ENCODE assay signal across 8 mouse cellular contexts in genomic region chrX:75672976-75673375, GRCm38 (mm10).
DNase-seq lines count a peak whose midpoint lies in the region; ATAC-seq and TF ChIP-seq lines count a peak whose summit lies in the region.

No protein-coding gene starts in this region.

- 78% methylated on average over 13 of the region's 13 CpGs for WGBS in heart, adult 2 months
- 82% methylated on average over 12 of the region's 13 CpGs for WGBS in forebrain, embryonic 11.5 days
- 87% methylated on average over 13 of the region's 13 CpGs for WGBS in hindbrain, postnatal 0 days
- WGBS in liver, embryonic 16.5 days (ENCODE audit: insufficient replicate concordance): 70% methylated on average over 13 of the region's 13 CpGs
- WGBS in stomach, embryonic 15.5 days: 85% methylated on average over 13 of the region's 13 CpGs

- intact Hi-C loops in heart, adult 2 months (cut with DNase I): loop anchor here (1.0 to 10.0 kb wide), 3 partner anchors 158 to 528 kb away; partner anchors contain the start of genes Pls3 and Vbp1

- H3K4me3 ChIP-seq in heart, adult 2 months: peak overlapping the region; percentile 27
- H3K4me3 ChIP-seq in forebrain, embryonic 11.5 days (ENCODE audit: low read depth, low read length): no peak overlapping the region
- H3K4me3 ChIP-seq in hindbrain, postnatal 0 days (ENCODE audit: low read length): peak overlapping the region; percentile 31
- H3K4me3 ChIP-seq in liver, embryonic 16.5 days (ENCODE audit: low read depth, low read length): peak overlapping the region; percentile 21; the same call in 1 of the 2 replicates
- 0 out of 2 replicates have a peak overlapping the region, but pooled peaks have one; percentile 21 for H3K4me3 ChIP-seq in stomach, embryonic 15.5 days (replicated peaks)

- no peak for TF ChIP-seq CTCF in heart, adult 2 months (IDR thresholded peaks at IDR 0.05)
- no peak for TF ChIP-seq CTCF in hindbrain, postnatal 0 days (IDR thresholded peaks at IDR 0.05; ENCODE audit: low read depth)

- H3K27me3 ChIP-seq in heart, adult 2 months (ENCODE audit: control insufficient read depth, insufficient read depth, low read length): no peaks in the 10 kb centered on the region
- no peaks in the 10 kb centered on the region for H3K27me3 ChIP-seq in forebrain, embryonic 11.5 days (ENCODE audit: control insufficient read depth, insufficient read depth, low read length)
- no peaks in the 10 kb centered on the region for H3K27me3 ChIP-seq in hindbrain, postnatal 0 days (ENCODE audit: insufficient read depth, low read length)
- no peaks in the 10 kb centered on the region for H3K27me3 ChIP-seq in liver, embryonic 16.5 days (ENCODE audit: control insufficient read depth, insufficient read depth, low read depth, low read length)
- H3K27me3 ChIP-seq in stomach, embryonic 15.5 days (replicated peaks): no peaks in the 10 kb centered on the region

- no peaks in the 10 kb centered on the region for H3K4me1 ChIP-seq in heart, adult 2 months (ENCODE audit: control insufficient read depth, insufficient read depth, low read length)
- no peaks in the 10 kb centered on the region for H3K4me1 ChIP-seq in forebrain, embryonic 11.5 days (replicated peaks; ENCODE audit: control insufficient read depth, insufficient read depth, low read length)
- no peaks in the 10 kb centered on the region for H3K4me1 ChIP-seq in hindbrain, postnatal 0 days (ENCODE audit: insufficient read depth, low read length)
- no peaks in the 10 kb centered on the region for H3K4me1 ChIP-seq in liver, embryonic 16.5 days (ENCODE audit: control insufficient read depth, low read depth, low read length)
- H3K4me1 ChIP-seq in stomach, embryonic 15.5 days: no peaks in the 10 kb centered on the region

- TF ChIP-seq POLR2A in heart, adult 2 months (IDR thresholded peaks at IDR 0.05; ENCODE audit: insufficient read depth, low read depth, low read length): no peak

- H3K36me3 ChIP-seq in heart, adult 2 months (ENCODE audit: control insufficient read depth, insufficient read depth, low read length): no peaks in the 10 kb centered on the region
- H3K36me3 ChIP-seq in forebrain, embryonic 11.5 days (ENCODE audit: control insufficient read depth, insufficient read depth, low read length): no peaks in the 10 kb centered on the region
- no peaks in the 10 kb centered on the region for H3K36me3 ChIP-seq in hindbrain, postnatal 0 days (ENCODE audit: insufficient read depth, low read length)
- H3K36me3 ChIP-seq in liver, embryonic 16.5 days (ENCODE audit: control insufficient read depth, insufficient read depth): no peaks in the 10 kb centered on the region
- no peaks in the 10 kb centered on the region for H3K36me3 ChIP-seq in stomach, embryonic 15.5 days

- ATAC-seq in forebrain, embryonic 11.5 days (replicated peaks; ENCODE audit: low FRiP score): peak; percentile 1; the same call in 1 of the 2 replicates
- no peak for ATAC-seq in hindbrain, postnatal 0 days
- ATAC-seq in liver, embryonic 16.5 days (ENCODE audit: low read depth): no peak
- no peak for ATAC-seq in stomach, embryonic 15.5 days (ENCODE audit: insufficient read depth, low FRiP score, low read depth)

- DNase-seq in heart, adult 2 months: peak in 1 of 2 experiments; percentile 23
- DNase-seq in heart, adult 11 months: no peak
- DNase-seq in R1 (ENCODE audit: low read depth, low spot score): peak; percentile 14
- DNase-seq in forebrain, embryonic 11.5 days (ENCODE audit: low spot score): no peak
- no peak for DNase-seq in hindbrain, postnatal 0 days (ENCODE audit: low spot score)
- no peak for DNase-seq in urinary bladder, postnatal 36 days (ENCODE audit: low spot score in 2 of 2)

- H3K27ac ChIP-seq in heart, adult 2 months: no peak overlapping the region
- H3K27ac ChIP-seq in forebrain, embryonic 11.5 days (ENCODE audit: low read depth, low read length): no peak overlapping the region
- peak overlapping the region; percentile 20; the same call in 1 of the 2 replicates for H3K27ac ChIP-seq in hindbrain, postnatal 0 days
- no peak overlapping the region for H3K27ac ChIP-seq in liver, embryonic 16.5 days (ENCODE audit: low read length)
- H3K27ac ChIP-seq in stomach, embryonic 15.5 days: no peak overlapping the region

- no peak overlapping the region; the same call in 1 of the 2 replicates for H3K9ac ChIP-seq in heart, adult 2 months (ENCODE audit: low read depth, low read length)
- no peak overlapping the region for H3K9ac ChIP-seq in forebrain, embryonic 11.5 days (ENCODE audit: low read length)
- H3K9ac ChIP-seq in hindbrain, postnatal 0 days (replicated peaks; ENCODE audit: low read length): peak overlapping the region; percentile 51
- H3K9ac ChIP-seq in liver, embryonic 16.5 days (ENCODE audit: low read depth, low read length): no peak overlapping the region
- H3K9ac ChIP-seq in stomach, embryonic 15.5 days: no peak overlapping the region

- no peaks in the 10 kb centered on the region for H3K79me2 ChIP-seq in heart, adult 2 months (replicated peaks; ENCODE audit: control insufficient read depth, insufficient read depth, low read length)

- TF ChIP-seq EP300 in heart, adult 2 months (IDR thresholded peaks at IDR 0.05; ENCODE audit: insufficient read depth, low read depth, low read length): no peak

- peak overlapping the region; percentile 27; the same call in 1 of the 2 replicates for H3K4me2 ChIP-seq in forebrain, embryonic 11.5 days (ENCODE audit: low read depth, low read length, severe bottlenecking)
- H3K4me2 ChIP-seq in hindbrain, postnatal 0 days (ENCODE audit: low read depth, low read length): peak overlapping the region; percentile 47
- H3K4me2 ChIP-seq in liver, embryonic 16.5 days (ENCODE audit: low read depth, low read length): peak overlapping the region; percentile 18
- peak overlapping the region; percentile 41 for H3K4me2 ChIP-seq in stomach, embryonic 15.5 days

- no peaks in the 10 kb centered on the region for H3K9me3 ChIP-seq in forebrain, embryonic 11.5 days (ENCODE audit: control insufficient read depth, low read length)
- no peaks in the 10 kb centered on the region for H3K9me3 ChIP-seq in hindbrain, postnatal 0 days (ENCODE audit: low read length)
- H3K9me3 ChIP-seq in liver, embryonic 16.5 days (replicated peaks; ENCODE audit: control insufficient read depth, low read length): no peaks in the 10 kb centered on the region
- no peaks in the 10 kb centered on the region for H3K9me3 ChIP-seq in stomach, embryonic 15.5 days
